Mouse (Mus musculus) stomach, postnatal 0 days (tissue): ENCODE measurements around the gene Aqr.
A peak's percentile ranks its signal among the peaks of the same experiment; 100 is the strongest.

ENCODE experiments used
- CTCF ChIP-seq: IDR thresholded peaks from 2 replicates; pipeline ENCODE4 v1.5.1; 2016; ENCODE audit warnings: antibody characterized with exemption, low read depth, mild to moderate bottlenecking, moderate library complexity
- EP300 ChIP-seq: optimal IDR thresholded peaks from 2 replicates; pipeline ENCODE3; 2016; ENCODE audit warnings: antibody characterized with exemption

DNA sequence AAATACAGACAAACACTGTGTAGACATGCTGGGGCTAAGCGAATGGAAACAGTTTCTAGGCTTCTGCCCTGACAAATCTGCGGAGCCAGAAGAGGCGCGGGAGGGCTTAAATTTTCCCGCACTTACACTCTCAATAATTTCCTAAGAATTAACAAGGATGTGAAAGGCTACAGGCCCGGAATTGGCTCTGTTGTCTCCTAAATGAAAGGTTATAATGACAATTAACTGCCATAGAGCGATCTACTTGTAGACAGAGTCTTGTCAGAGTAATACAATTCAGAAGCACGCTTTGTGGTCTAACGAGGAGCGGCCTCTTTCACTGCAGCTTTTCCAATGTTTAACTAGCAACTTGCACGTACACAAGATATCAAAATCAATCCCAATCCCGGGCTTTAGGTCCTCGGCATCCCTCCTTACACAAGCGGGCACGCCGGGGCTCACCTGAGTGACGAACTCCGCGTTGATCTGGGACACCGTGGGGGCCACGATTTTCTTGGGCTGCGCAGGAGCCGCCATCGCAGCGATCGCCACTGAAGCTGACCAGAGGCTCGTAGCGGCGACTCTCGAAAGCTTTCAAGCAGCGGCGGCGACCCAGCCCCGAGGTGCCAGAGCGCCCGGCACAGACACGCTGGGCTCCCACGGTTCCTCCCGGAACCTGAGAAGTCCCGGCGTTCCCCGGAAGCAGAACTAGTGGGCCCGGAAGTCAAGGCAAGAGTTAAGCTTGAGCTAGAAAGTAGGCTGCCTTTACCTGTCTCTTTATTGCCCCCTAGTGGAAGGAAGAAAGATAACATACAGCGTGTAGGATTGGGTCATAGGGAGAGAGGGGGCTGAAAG, 12.0 kb downstream of the Aqr start:
- peak; percentile 93 for TF ChIP-seq CTCF
- TF ChIP-seq EP300 = no peak
